Mouse (Mus musculus): ENCODE measurements around the gene Mgst2. TPM values are rescaled to one million over a fixed set of nuclear protein-coding genes. Genes with fewer than 3 reads are reported as not detected.

Mgst2 gene
- polyA plus RNA-seq, 1 experiment from 2014 or later = 33.3 TPM

- H3K4me1 ChIP-seq (replicated peaks) = no peaks in the 10 kb centered on the region
- ATAC-seq = no peak
- no peaks in the 10 kb centered on the region for H3K27me3 ChIP-seq (replicated peaks)
- H3K4me3 ChIP-seq (replicated peaks) = no peak overlapping the region
- 91% methylated on average over 6 of the region's 6 CpGs for WGBS
- H3K27ac ChIP-seq = no peak overlapping the region
- no peaks in the 10 kb centered on the region for H3K36me3 ChIP-seq
- H3K4me2 ChIP-seq (replicated peaks) = no peak overlapping the region
- no peak overlapping the region for H3K9ac ChIP-seq
- no peaks in the 10 kb centered on the region for H3K9me3 ChIP-seq
Observed at GRCm38 (mm10) chr3:51637326-51637725, 22.8 kb upstream of the Mgst2 start.

GRCm38 (mm10) chr3:51638260-51638659, 21.9 kb upstream of the Mgst2 start:
- no peaks in the 10 kb centered on the region for H3K4me1 ChIP-seq (replicated peaks)
- no peaks in the 10 kb centered on the region for H3K9me3 ChIP-seq
- no peak for ATAC-seq
- no peaks in the 10 kb centered on the region for H3K27me3 ChIP-seq (replicated peaks)
- no peak overlapping the region for H3K4me3 ChIP-seq (replicated peaks)
- 84% methylated on average over 6 of the region's 6 CpGs for WGBS
- H3K4me2 ChIP-seq (replicated peaks) = no peak overlapping the region
- no peak overlapping the region for H3K27ac ChIP-seq
- H3K36me3 ChIP-seq = no peaks in the 10 kb centered on the region
- H3K9ac ChIP-seq = no peak overlapping the region

GRCm38 (mm10) chr3:51645484-51645883, 14.7 kb upstream of the Mgst2 start:
- no peak for ATAC-seq
- no peaks in the 10 kb centered on the region for H3K36me3 ChIP-seq
- no peaks in the 10 kb centered on the region for H3K27me3 ChIP-seq (replicated peaks)
- H3K4me2 ChIP-seq (replicated peaks) = no peak overlapping the region
- 79% methylated on average over 6 of the region's 6 CpGs for WGBS
- no peak overlapping the region for H3K27ac ChIP-seq
- no peaks in the 10 kb centered on the region for H3K9me3 ChIP-seq
- H3K4me1 ChIP-seq (replicated peaks) = 0 out of 2 replicates have a peak, but pooled peaks cover 4% of the 10 kb centered on the region
- H3K9ac ChIP-seq = no peak overlapping the region
- no peak overlapping the region for H3K4me3 ChIP-seq (replicated peaks)

GRCm38 (mm10) chr3:51646301-51646700, 13.9 kb upstream of the Mgst2 start:
- H3K36me3 ChIP-seq = no peaks in the 10 kb centered on the region
- H3K9ac ChIP-seq = no peak overlapping the region
- H3K4me1 ChIP-seq (replicated peaks) = 0 out of 2 replicates have a peak, but pooled peaks cover 4% of the 10 kb centered on the region
- no peaks in the 10 kb centered on the region for H3K27me3 ChIP-seq (replicated peaks)
- ATAC-seq = no peak
- no peak overlapping the region for H3K4me3 ChIP-seq (replicated peaks)
- H3K9me3 ChIP-seq = no peaks in the 10 kb centered on the region
- H3K4me2 ChIP-seq (replicated peaks) = no peak overlapping the region
- no peak overlapping the region for H3K27ac ChIP-seq
- WGBS = 48% methylated on average over 10 of the region's 10 CpGs

- Histone ChIP-seq H3K27ac (no peak overlapping the region), H3K27me3 (replicated peaks) (no peaks in the 10 kb centered on the region), H3K4me1 (replicated peaks) (peaks cover 5% of the 10 kb centered on the region; the same call in 1 of the 2 replicates), H3K9me3 (no peaks in the 10 kb centered on the region), H3K4me2 (replicated peaks) (no peak overlapping the region), H3K36me3 (no peaks in the 10 kb centered on the region), H3K9ac (no peak overlapping the region), H3K4me3 (replicated peaks) (no peak overlapping the region)
- WGBS = 70% methylated on average over 4 of the region's 4 CpGs
- no peak for ATAC-seq
Observed at GRCm38 (mm10) chr3:51647356-51647755, 12.8 kb upstream of the Mgst2 start.

- ATAC-seq = peak; percentile 70
- no peak overlapping the region for H3K27ac ChIP-seq
- H3K4me3 ChIP-seq (replicated peaks) = 0 out of 2 replicates have a peak overlapping the region, but pooled peaks have one; percentile 6
- no peaks in the 10 kb centered on the region for H3K36me3 ChIP-seq
- no peak overlapping the region for H3K9ac ChIP-seq
- WGBS = 37% methylated on average over 15 of the region's 15 CpGs
- no peaks in the 10 kb centered on the region for H3K27me3 ChIP-seq (replicated peaks)
- no peaks in the 10 kb centered on the region for H3K9me3 ChIP-seq
- peak overlapping the region; percentile 53 for H3K4me2 ChIP-seq (replicated peaks)
- H3K4me1 ChIP-seq (replicated peaks) = peaks cover 13% of the 10 kb centered on the region; the same call in 1 of the 2 replicates
Observed at GRCm38 (mm10) chr3:51648037-51648664, 12.0 kb upstream of the Mgst2 start.

- H3K36me3 ChIP-seq = no peaks in the 10 kb centered on the region
- WGBS = 68% methylated on average over 8 of the region's 8 CpGs
- no peak overlapping the region for H3K4me3 ChIP-seq (replicated peaks)
- H3K4me1 ChIP-seq (replicated peaks) = peaks cover 16% of the 10 kb centered on the region; the same call in 1 of the 2 replicates
- H3K4me2 ChIP-seq (replicated peaks) = no peak overlapping the region
- ATAC-seq = no peak
- no peaks in the 10 kb centered on the region for H3K9me3 ChIP-seq
- H3K27ac ChIP-seq = no peak overlapping the region
- H3K27me3 ChIP-seq (replicated peaks) = no peaks in the 10 kb centered on the region
- H3K9ac ChIP-seq = no peak overlapping the region
Observed at GRCm38 (mm10) chr3:51649426-51649825, 10.7 kb upstream of the Mgst2 start.

GRCm38 (mm10) chr3:51649986-51650385, 10.2 kb upstream of the Mgst2 start:
- H3K36me3 ChIP-seq = no peaks in the 10 kb centered on the region
- H3K27ac ChIP-seq = no peak overlapping the region
- 72% methylated on average over 8 of the region's 8 CpGs for WGBS
- H3K9me3 ChIP-seq = no peaks in the 10 kb centered on the region
- peaks cover 16% of the 10 kb centered on the region; the same call in 1 of the 2 replicates for H3K4me1 ChIP-seq (replicated peaks)
- no peak overlapping the region for H3K9ac ChIP-seq
- H3K27me3 ChIP-seq (replicated peaks) = no peaks in the 10 kb centered on the region
- no peak for ATAC-seq
- no peak overlapping the region for H3K4me2 ChIP-seq (replicated peaks)
- H3K4me3 ChIP-seq (replicated peaks) = no peak overlapping the region

- 80% methylated on average over 2 of the region's 2 CpGs for WGBS
- ATAC-seq = no peak
- Histone ChIP-seq H3K9ac (no peak overlapping the region), H3K9me3 (no peaks in the 10 kb centered on the region), H3K27me3 (replicated peaks) (no peaks in the 10 kb centered on the region), H3K4me3 (replicated peaks) (no peak overlapping the region), H3K4me2 (replicated peaks) (no peak overlapping the region), H3K27ac (no peak overlapping the region), H3K4me1 (replicated peaks) (peaks cover 16% of the 10 kb centered on the region; the same call in 1 of the 2 replicates), H3K36me3 (no peaks in the 10 kb centered on the region)
Observed at GRCm38 (mm10) chr3:51651149-51651548, 9.0 kb upstream of the Mgst2 start.

- Histone ChIP-seq H3K27ac (peak overlapping the region; percentile 63; the same call in 1 of the 2 replicates), H3K4me2 (replicated peaks) (peak overlapping the region; percentile 49), H3K9me3 (no peaks in the 10 kb centered on the region), H3K4me3 (replicated peaks) (0 out of 2 replicates have a peak overlapping the region, but pooled peaks have one; percentile 3), H3K36me3 (no peaks in the 10 kb centered on the region), H3K4me1 (replicated peaks) (peaks cover 16% of the 10 kb centered on the region; the same call in 1 of the 2 replicates), H3K27me3 (replicated peaks) (no peaks in the 10 kb centered on the region), H3K9ac (no peak overlapping the region)
- ATAC-seq = peak; percentile 80
- 2% methylated on average over 9 of the region's 9 CpGs for WGBS
Observed at GRCm38 (mm10) chr3:51652292-51652691, 7.9 kb upstream of the Mgst2 start.

GRCm38 (mm10) chr3:51652701-51653100, 7.5 kb upstream of the Mgst2 start:
- 2% methylated on average over 9 of the region's 9 CpGs for WGBS
- Histone ChIP-seq H3K9ac (no peak overlapping the region), H3K27me3 (replicated peaks) (no peaks in the 10 kb centered on the region)

GRCm38 (mm10) chr3:51654303-51655055, 5.7 kb upstream of the Mgst2 start:
- Histone ChIP-seq H3K27ac (no peak overlapping the region), H3K9me3 (no peaks in the 10 kb centered on the region), H3K4me2 (replicated peaks) (no peak overlapping the region), H3K9ac (no peak overlapping the region), H3K27me3 (replicated peaks) (no peaks in the 10 kb centered on the region), H3K4me1 (replicated peaks) (peaks cover 12% of the 10 kb centered on the region; the same call in 1 of the 2 replicates), H3K36me3 (no peaks in the 10 kb centered on the region), H3K4me3 (replicated peaks) (no peak overlapping the region)
- no peak for ATAC-seq
- whole genome bisulfite sequencing = 75% methylated on average over 6 of the region's 6 CpGs

More at GRCm38 (mm10) chr3:51652701-51653100, 7.5 kb upstream of the Mgst2 start:
- Histone ChIP-seq H3K4me3 (replicated peaks) (0 out of 2 replicates have a peak overlapping the region, but pooled peaks have one; percentile 3), H3K27ac (peak overlapping the region; percentile 63), H3K9me3 (no peaks in the 10 kb centered on the region), H3K4me2 (replicated peaks) (peak overlapping the region; percentile 49), H3K4me1 (replicated peaks) (peaks cover 16% of the 10 kb centered on the region; the same call in 1 of the 2 replicates), H3K36me3 (no peaks in the 10 kb centered on the region)
- ATAC-seq = peak; percentile 64

All from intestine, embryonic 15.5 days (tissue).